Mouse (Mus musculus): ENCODE results near the gene Tmem219. TPM values are rescaled to one million over a fixed set of nuclear protein-coding genes. Genes with fewer than 3 reads are reported as not detected.
A peak's percentile ranks its signal among the peaks of the same experiment; 100 is the strongest.

Gene Tmem219
- polyA plus RNA-seq, 1 experiment, result 76.2 TPM

DNA sequence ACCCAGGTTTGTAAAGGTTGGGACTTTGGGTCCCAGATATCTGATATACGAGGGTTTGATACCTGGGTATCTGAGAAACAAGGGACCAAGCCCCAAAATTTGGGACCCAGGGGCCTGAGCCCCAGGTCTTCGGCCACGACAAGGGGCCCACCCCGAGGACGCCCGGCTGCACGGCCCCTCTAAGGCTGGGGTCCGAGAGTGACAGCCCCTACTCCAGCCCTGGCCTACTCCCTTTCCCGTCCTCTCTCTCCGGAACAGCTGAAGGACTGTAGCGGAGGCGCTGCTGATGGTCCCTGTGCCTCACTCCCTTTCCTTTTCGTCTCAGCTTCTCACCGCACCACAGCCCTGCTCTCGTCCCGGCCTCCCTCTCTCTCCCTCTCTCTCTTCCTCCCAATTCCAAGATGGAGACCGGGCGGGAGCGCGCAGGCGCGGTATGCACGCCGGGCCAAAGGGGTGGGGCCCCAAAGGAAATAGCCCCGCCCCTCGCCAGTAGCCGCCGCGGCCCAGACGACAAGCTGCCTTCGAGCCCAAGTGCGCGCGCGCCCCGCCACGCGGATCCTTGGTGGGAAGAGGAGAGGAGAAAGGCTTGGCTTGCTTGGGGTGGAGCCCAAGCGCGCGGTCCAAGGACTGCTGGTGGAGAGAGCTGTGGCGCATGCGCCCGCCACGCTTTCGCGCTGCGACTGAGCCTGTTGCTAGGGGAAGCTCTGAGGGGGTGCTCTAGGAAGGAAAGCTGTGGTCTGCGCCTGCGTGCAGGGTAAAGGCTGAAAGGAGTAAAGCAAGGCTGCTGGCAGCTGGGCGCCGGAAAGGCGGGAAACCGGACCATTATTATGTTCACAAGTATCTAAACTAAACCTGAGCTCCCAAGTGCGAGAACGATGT lies 38.2 kb downstream of the Tmem219 start, which contains the start of gene Taok2:
TSS of gene Taok2 (minus strand) at position 418 of the 879 bp plus-strand sequence.
- peak; percentile 13; the same call in 1 of the 2 replicates for TF ChIP-seq CTCF (IDR thresholded peaks at IDR 0.05; ENCODE audit: control insufficient read depth, insufficient read depth, low read length)
- TF ChIP-seq POLR2A (IDR thresholded peaks at IDR 0.05; ENCODE audit: borderline replicate concordance, control insufficient read depth, low read depth, low read length), result peak; percentile 36; the same call in 1 of the 2 replicates
- WGBS, result under 1% methylated on average over 56 of the region's 56 CpGs
- Histone ChIP-seq H3K4me1 (ENCODE audit: control insufficient read depth, insufficient read depth, low read length) (peaks cover 3% of the 10 kb centered on the region; the same call in 1 of the 2 replicates), H3K4me3 (replicated peaks; ENCODE audit: control insufficient read depth, low read depth, low read length) (peak within 1 kb of the TSS; percentile 91), H3K27ac (ENCODE audit: control insufficient read depth, insufficient read depth, low read depth, low read length, poor library complexity) (peak within 1 kb of the TSS; percentile 84)

DNA sequence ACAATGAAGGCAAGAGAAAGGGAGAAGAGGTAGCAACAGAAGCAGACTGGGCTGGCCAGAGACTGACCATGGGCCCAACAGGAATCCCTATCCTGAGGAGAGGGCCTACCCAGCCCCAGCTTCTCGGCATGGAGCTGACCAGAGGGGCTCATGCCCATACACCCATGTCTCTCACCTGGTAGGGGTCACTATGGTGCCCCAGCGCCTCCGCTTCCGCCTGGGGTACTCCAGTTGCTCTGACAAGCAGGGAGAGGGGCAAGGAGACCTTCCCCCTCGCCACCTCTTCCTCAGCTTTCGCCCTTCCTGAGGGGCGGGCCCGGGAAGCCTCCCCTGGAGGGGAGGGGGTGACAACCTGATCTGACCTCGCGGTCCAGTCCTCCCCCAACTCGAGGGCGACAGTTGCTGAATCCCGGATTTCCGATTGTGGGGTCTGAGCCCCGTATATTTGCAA lies 39.0 kb downstream of the Tmem219 start:
- WGBS, result 2% methylated on average over 15 of the region's 15 CpGs
- no peak for TF ChIP-seq POLR2A (IDR thresholded peaks at IDR 0.05; ENCODE audit: borderline replicate concordance, control insufficient read depth, low read depth, low read length)
- no peak for TF ChIP-seq CTCF (IDR thresholded peaks at IDR 0.05; ENCODE audit: control insufficient read depth, insufficient read depth, low read length)
- Histone ChIP-seq H3K4me3 (replicated peaks; ENCODE audit: control insufficient read depth, low read depth, low read length) (peak overlapping the region; percentile 91), H3K27ac (ENCODE audit: control insufficient read depth, insufficient read depth, low read depth, low read length, poor library complexity) (peak overlapping the region; percentile 4; the same call in 1 of the 2 replicates), H3K4me1 (ENCODE audit: control insufficient read depth, insufficient read depth, low read length) (peaks cover 3% of the 10 kb centered on the region; the same call in 1 of the 2 replicates)

DNA sequence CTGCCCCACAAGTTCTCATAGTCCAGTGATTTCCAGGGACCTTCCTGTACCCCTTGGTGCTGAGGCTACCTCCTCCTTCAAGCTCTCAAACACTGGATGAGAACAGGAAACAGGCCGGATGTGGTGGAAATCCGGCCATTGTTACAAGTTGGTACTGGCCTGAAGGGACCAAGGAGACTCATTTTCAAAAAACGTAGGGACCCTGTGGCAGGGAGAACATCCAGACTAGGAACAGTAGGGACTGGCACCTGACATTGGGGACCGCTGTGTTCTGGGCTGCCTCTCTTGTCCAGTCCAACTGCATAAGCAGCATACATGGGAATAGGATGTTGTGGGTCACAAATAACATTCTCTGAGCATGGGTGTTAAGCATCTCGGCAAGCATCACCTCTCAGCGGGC lies 41.7 kb downstream of the Tmem219 start:
- Histone ChIP-seq H3K4me3 (replicated peaks; ENCODE audit: control insufficient read depth, low read depth, low read length) (no peak overlapping the region), H3K4me1 (ENCODE audit: control insufficient read depth, insufficient read depth, low read length) (peaks cover 3% of the 10 kb centered on the region; the same call in 1 of the 2 replicates), H3K27ac (ENCODE audit: control insufficient read depth, insufficient read depth, low read depth, low read length, poor library complexity) (no peak overlapping the region; the same call in 1 of the 2 replicates)
- WGBS, result 18% methylated on average over 6 of the region's 6 CpGs
- TF ChIP-seq CTCF (IDR thresholded peaks at IDR 0.05; ENCODE audit: control insufficient read depth, insufficient read depth, low read length) (no peak), POLR2A (IDR thresholded peaks at IDR 0.05; ENCODE audit: borderline replicate concordance, control insufficient read depth, low read depth, low read length) (no peak)

DNA sequence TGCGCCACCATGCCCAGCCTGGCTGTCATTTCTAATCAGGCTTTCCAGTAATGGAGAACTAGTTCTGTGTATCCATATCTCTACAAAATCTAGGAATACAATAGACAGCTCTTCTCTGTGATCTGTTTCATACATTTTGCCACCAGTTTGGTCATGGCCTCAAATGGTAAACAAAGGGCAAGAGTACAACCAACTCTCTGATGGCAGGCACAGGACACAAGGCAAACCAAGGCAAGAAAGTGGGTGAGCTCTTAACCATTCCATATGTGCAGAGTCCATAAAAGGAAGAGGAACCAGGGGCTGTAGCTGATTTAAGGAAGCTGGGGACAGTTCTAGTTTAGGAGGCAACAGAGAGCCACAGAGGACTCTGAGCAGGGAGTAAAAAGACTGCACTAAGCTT lies 45.5 kb downstream of the Tmem219 start:
- H3K4me3 ChIP-seq (replicated peaks; ENCODE audit: control insufficient read depth, low read depth, low read length), result no peak overlapping the region
- TF ChIP-seq POLR2A (IDR thresholded peaks at IDR 0.05; ENCODE audit: borderline replicate concordance, control insufficient read depth, low read depth, low read length) (no peak), CTCF (IDR thresholded peaks at IDR 0.05; ENCODE audit: control insufficient read depth, insufficient read depth, low read length) (no peak)
- H3K4me1 ChIP-seq (ENCODE audit: control insufficient read depth, insufficient read depth, low read length), result peaks cover 3% of the 10 kb centered on the region; the same call in 1 of the 2 replicates
- WGBS, result 100% methylated on average over 1 of the region's 1 CpGs
- H3K27ac ChIP-seq (ENCODE audit: control insufficient read depth, insufficient read depth, low read depth, low read length, poor library complexity), result no peak overlapping the region

DNA sequence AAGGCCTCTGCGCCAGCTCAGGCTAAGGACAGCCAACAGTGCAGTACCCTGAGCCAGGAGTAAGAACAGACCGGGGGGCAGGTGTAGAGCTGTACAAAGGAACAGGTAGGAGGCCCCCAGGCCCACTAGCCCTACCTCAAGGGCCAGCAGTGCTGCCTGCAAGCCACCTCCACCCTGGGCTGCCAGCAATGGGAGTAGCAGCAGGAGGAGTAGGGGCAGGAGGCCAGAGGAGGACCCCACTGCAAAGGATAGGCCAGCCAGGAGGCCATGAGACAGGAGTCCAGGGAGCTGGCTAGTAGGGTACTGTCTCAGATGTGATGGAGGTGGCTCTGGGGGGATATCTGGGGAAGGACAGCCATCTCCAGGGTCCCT lies 52.2 kb downstream of the Tmem219 start:
- WGBS, result 83% methylated on average over 2 of the region's 2 CpGs
- H3K27ac ChIP-seq (ENCODE audit: control insufficient read depth, insufficient read depth, low read depth, low read length, poor library complexity), result no peak overlapping the region
- TF ChIP-seq CTCF (IDR thresholded peaks at IDR 0.05; ENCODE audit: control insufficient read depth, insufficient read depth, low read length) (no peak), POLR2A (IDR thresholded peaks at IDR 0.05; ENCODE audit: borderline replicate concordance, control insufficient read depth, low read depth, low read length) (no peak)
- H3K4me3 ChIP-seq (replicated peaks; ENCODE audit: control insufficient read depth, low read depth, low read length), result no peak overlapping the region
- H3K4me1 ChIP-seq (ENCODE audit: control insufficient read depth, insufficient read depth, low read length), result no peaks in the 10 kb centered on the region

DNA sequence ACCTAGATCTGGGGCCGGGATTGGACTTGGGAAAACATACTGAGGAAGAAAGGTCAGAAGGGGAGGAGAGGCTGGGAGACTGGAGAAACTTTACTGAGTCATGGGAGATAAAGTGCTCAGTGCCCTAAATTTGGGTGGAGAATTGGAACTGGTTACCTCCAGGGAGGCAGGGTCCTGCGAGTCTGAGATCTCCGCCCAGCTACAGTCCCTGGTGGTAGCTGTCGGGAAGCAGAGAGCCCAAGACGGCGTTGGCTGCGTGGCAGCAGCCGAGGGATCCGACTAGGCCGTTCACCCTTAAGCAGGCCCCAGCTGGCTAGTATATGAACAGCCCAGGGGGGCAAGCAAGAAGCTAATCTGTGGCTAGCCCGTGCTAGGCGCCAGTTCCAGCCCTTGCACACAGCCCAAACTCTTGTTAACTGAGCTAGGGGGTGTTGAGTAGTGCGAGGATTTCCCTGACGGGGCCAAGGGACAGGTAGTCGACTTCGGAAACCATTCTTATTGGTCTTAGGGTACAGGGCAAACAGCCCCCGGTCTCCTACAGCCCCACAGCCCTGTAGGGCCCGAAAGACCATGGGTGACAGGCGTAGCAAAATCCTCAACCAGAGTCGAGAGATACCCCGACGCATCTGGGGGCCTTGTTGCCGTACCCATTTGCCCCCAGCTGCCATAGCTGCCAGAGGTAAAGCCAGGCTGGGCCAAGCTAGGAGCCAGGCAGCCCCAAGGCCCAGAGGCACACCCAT lies 52.8 kb downstream of the Tmem219 start:
- 92% methylated on average over 23 of the region's 23 CpGs for WGBS
- Histone ChIP-seq H3K4me1 (ENCODE audit: control insufficient read depth, insufficient read depth, low read length) (no peaks in the 10 kb centered on the region), H3K4me3 (replicated peaks; ENCODE audit: control insufficient read depth, low read depth, low read length) (no peak overlapping the region), H3K27ac (ENCODE audit: control insufficient read depth, insufficient read depth, low read depth, low read length, poor library complexity) (no peak overlapping the region)
- no peak for TF ChIP-seq POLR2A (IDR thresholded peaks at IDR 0.05; ENCODE audit: borderline replicate concordance, control insufficient read depth, low read depth, low read length)
- no peak for TF ChIP-seq CTCF (IDR thresholded peaks at IDR 0.05; ENCODE audit: control insufficient read depth, insufficient read depth, low read length)

DNA sequence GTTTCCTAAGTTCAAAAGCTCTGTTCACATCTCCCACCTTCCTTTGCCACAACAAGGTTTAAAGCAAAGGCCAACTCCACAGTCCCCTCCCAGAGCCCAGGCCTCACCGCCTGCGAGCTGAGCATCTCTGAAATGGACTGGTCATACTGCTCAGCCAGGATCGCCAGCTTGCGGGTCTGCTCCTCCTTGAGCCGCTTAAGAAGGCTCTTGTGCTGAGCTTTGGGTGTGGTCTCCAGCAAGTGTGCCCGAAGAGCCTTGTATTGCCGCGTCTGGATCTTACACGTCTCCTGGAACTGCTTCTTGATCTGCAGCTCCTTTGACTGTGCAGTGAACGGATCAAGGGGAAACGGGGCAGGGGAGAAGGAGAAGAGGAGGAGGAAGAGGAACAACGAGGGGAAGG lies 54.7 kb downstream of the Tmem219 start:
- TF ChIP-seq CTCF (IDR thresholded peaks at IDR 0.05; ENCODE audit: control insufficient read depth, insufficient read depth, low read length) (no peak), POLR2A (IDR thresholded peaks at IDR 0.05; ENCODE audit: borderline replicate concordance, control insufficient read depth, low read depth, low read length) (no peak)
- no peak overlapping the region for H3K27ac ChIP-seq (ENCODE audit: control insufficient read depth, insufficient read depth, low read depth, low read length, poor library complexity)
- H3K4me3 ChIP-seq (replicated peaks; ENCODE audit: control insufficient read depth, low read depth, low read length), result no peak overlapping the region
- no peaks in the 10 kb centered on the region for H3K4me1 ChIP-seq (ENCODE audit: control insufficient read depth, insufficient read depth, low read length)
- 77% methylated on average over 12 of the region's 12 CpGs for WGBS

DNA sequence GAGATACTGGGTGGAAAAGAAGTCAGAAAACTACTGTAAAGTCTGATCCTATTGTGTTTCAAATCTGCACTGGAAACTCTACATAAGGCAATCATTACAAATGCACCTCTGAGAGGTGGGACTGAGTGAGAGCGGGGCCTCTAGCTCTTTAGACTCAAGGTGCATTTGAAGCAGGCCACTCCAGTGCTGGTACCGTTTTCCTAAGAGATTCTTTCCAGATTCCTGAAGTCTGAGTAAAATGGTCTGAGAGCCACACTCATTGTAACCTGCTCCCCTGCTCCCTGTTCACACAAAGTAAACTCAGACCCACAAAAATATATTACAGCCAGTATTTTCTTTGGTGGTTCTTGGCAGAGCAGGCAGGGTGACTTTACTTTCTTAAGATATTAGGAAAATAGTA lies 55.2 kb downstream of the Tmem219 start:
- 95% methylated on average over 2 of the region's 2 CpGs for WGBS
- no peak overlapping the region for H3K4me3 ChIP-seq (replicated peaks; ENCODE audit: control insufficient read depth, low read depth, low read length)
- H3K4me1 ChIP-seq (ENCODE audit: control insufficient read depth, insufficient read depth, low read length), result no peaks in the 10 kb centered on the region
- no peak for TF ChIP-seq CTCF (IDR thresholded peaks at IDR 0.05; ENCODE audit: control insufficient read depth, insufficient read depth, low read length)
- TF ChIP-seq POLR2A (IDR thresholded peaks at IDR 0.05; ENCODE audit: borderline replicate concordance, control insufficient read depth, low read depth, low read length), result no peak
- no peak overlapping the region for H3K27ac ChIP-seq (ENCODE audit: control insufficient read depth, insufficient read depth, low read depth, low read length, poor library complexity)

Measured in bone marrow, adult 2 months (tissue).